ENCODE assay signal across 19 mouse cellular contexts in the genomic region with DNA sequence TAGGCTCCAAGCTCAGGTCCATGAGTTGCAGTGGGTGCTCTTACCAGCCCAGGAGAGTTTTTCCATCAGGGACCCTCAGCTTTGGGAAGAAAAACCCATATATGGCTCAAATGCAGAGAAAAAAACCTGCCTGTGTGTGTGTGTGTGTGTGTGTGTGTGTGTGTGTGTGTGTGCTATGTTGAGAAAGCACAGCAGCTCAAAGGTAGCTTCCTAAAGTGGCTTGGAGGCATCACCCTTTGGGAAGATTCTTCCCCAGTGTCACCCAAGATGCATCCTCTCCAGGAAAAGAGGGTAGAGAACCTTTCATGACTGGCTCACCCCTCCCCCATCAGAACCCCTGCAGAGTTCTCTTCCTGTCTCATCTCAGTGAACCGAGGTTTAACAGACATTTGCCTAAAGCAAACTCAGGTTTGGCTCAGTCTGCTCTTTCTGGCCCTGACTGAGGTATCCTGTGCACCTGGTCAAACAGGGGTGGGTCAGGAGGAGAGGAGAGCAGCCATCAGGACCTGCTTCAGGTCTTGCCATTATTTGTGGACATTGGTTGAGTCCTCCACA. TPM values are rescaled to one million over a fixed set of nuclear protein-coding genes. Genes with fewer than 3 reads are reported as not detected.
DNase-seq lines count a peak whose midpoint lies in the region; ATAC-seq lines count a peak whose summit lies in the region.
"Had no signal": no experiment of that assay in that cellular context is flagged by ENCODE, and none has a peak within 500 bp of the region (broad histone marks: within the 10 kb centered on the region; RNA-seq: fewer than 3 reads in every experiment).

No protein-coding gene starts in this region.

- H3K4me3 ChIP-seq in midbrain, embryonic 12.5 days: no peak overlapping the region
- H3K4me3 ChIP-seq in midbrain, embryonic 16.5 days (ENCODE audit: low read depth, low read length): no peak overlapping the region
- no peak overlapping the region for H3K4me3 ChIP-seq in limb, embryonic 10.5 days
- H3K4me3 ChIP-seq: forebrain, embryonic 15.5 days; gastrocnemius, adult 2 months; heart, adult 2 months; midbrain, embryonic 13.5 days had no signal

- H3K4me1 ChIP-seq in midbrain, embryonic 12.5 days: peaks cover 77% of the 10 kb centered on the region
- peaks cover 29% of the 10 kb centered on the region for H3K4me1 ChIP-seq in midbrain, embryonic 16.5 days (ENCODE audit: control insufficient read depth, insufficient read depth, low read length)
- peaks cover 44% of the 10 kb centered on the region for H3K4me1 ChIP-seq in limb, embryonic 10.5 days

- ATAC-seq in midbrain, embryonic 12.5 days (ENCODE audit: low FRiP score, low read depth): no peak
- no peak for ATAC-seq in midbrain, embryonic 16.5 days
- ATAC-seq: forebrain, embryonic 15.5 days had no signal

- no peak overlapping the region for H3K9ac ChIP-seq in midbrain, embryonic 12.5 days (replicated peaks)
- no peak overlapping the region for H3K9ac ChIP-seq in midbrain, embryonic 16.5 days (ENCODE audit: low read depth, low read length)
- H3K9ac ChIP-seq: liver, embryonic 14.5 days had no signal

- intact Hi-C loops in heart, postnatal 36 days (cut with DNase I): no loop called here
- intact Hi-C loops in heart, postnatal 14 days (cut with DNase I): no loop called here

- H3K27me3 ChIP-seq in midbrain, embryonic 12.5 days: peaks cover 13% of the 10 kb centered on the region; the same call in 1 of the 2 replicates
- no peaks in the 10 kb centered on the region for H3K27me3 ChIP-seq in midbrain, embryonic 16.5 days (ENCODE audit: control insufficient read depth, insufficient read depth, low read depth, low read length)
- H3K27me3 ChIP-seq in limb, embryonic 10.5 days (ENCODE audit: low read depth, poor library complexity, severe bottlenecking): peaks cover 8% of the 10 kb centered on the region; the same call in 1 of the 2 replicates
- H3K27me3 ChIP-seq: forebrain, embryonic 15.5 days had no signal

- H3K27ac ChIP-seq in midbrain, embryonic 12.5 days (replicated peaks): peak overlapping the region; percentile 62; the same call in 1 of the 2 replicates
- H3K27ac ChIP-seq in midbrain, embryonic 16.5 days (ENCODE audit: low read length): no peak overlapping the region
- peak overlapping the region; percentile 53 for H3K27ac ChIP-seq in limb, embryonic 10.5 days
- H3K27ac ChIP-seq: gastrocnemius, adult 2 months; heart, adult 2 months; liver, embryonic 14.5 days had no signal

- no peaks in the 10 kb centered on the region for H3K9me3 ChIP-seq in midbrain, embryonic 12.5 days
- H3K9me3 ChIP-seq in midbrain, embryonic 16.5 days (replicated peaks; ENCODE audit: control insufficient read depth, low read length, poor library complexity, severe bottlenecking): no peaks in the 10 kb centered on the region
- no peaks in the 10 kb centered on the region for H3K9me3 ChIP-seq in limb, embryonic 10.5 days (replicated peaks)
- H3K9me3 ChIP-seq: forebrain, embryonic 15.5 days; midbrain, embryonic 13.5 days had no signal

- no peak overlapping the region for H3K4me2 ChIP-seq in midbrain, embryonic 12.5 days (replicated peaks)
- H3K4me2 ChIP-seq in midbrain, embryonic 16.5 days (ENCODE audit: low read length): no peak overlapping the region
- H3K4me2 ChIP-seq: forebrain, embryonic 15.5 days had no signal

- WGBS in midbrain, embryonic 12.5 days: 0% methylated on average over 1 of the region's 1 CpGs
- 15% methylated on average over 1 of the region's 1 CpGs for WGBS in midbrain, embryonic 16.5 days
- WGBS in limb, embryonic 10.5 days: 0% methylated on average over 1 of the region's 1 CpGs

- DNase-seq in R1 (ENCODE audit: low read depth, low spot score): peak; percentile 67
- DNase-seq in limb, embryonic 10.5 days (ENCODE audit: low spot score): no peak
- peak; percentile 75 to 82 for DNase-seq in thymus, postnatal 36 days
- DNase-seq in heart, postnatal 36 days: no peak
- DNase-seq in heart, postnatal 14 days: no peak
- DNase-seq: adrenal gland, adult 8-10 months; cerebellum, adult 18-20 months; gastrocnemius, adult 2 months; heart, adult 2 months; kidney, adult 2 months; kidney, postnatal 36 days; layer of hippocampus, postnatal 36 days; lung, postnatal 14 days; right cerebral cortex, postnatal 25 days had no signal

- no peaks in the 10 kb centered on the region for H3K36me3 ChIP-seq in midbrain, embryonic 12.5 days
- H3K36me3 ChIP-seq in midbrain, embryonic 16.5 days (ENCODE audit: control insufficient read depth, insufficient read depth, low read length): no peaks in the 10 kb centered on the region
- H3K36me3 ChIP-seq in limb, embryonic 10.5 days: no peaks in the 10 kb centered on the region
- H3K36me3 ChIP-seq: forebrain, embryonic 15.5 days; midbrain, embryonic 13.5 days had no signal

RNA-seq across cellular contexts. Expression of a gene that starts 21.1 kb away (rescaled TPM):
- 20.6 and 26.8 TPM in 2 replicates for polyA plus RNA-seq in midbrain, embryonic 12.5 days (2016; fragmentation: Nextera tagmentation; extraction: Ambion mirVana)
- 27.8 and 29.4 TPM in 2 replicates for polyA plus RNA-seq in midbrain, embryonic 16.5 days (2015; fragmentation: Nextera tagmentation; extraction: Ambion mirVana)
- polyA plus RNA-seq in limb, embryonic 10.5 days (2016; fragmentation: Nextera tagmentation; extraction: Ambion mirVana): 9.5 and 13.4 TPM in 2 replicates
- under 1 TPM in 1 of 2 experiments, not detected in 1; 0.03 TPM for total RNA-seq in heart, postnatal 36 days (2021)
- total RNA-seq in heart, postnatal 14 days (2021): 1 to 10 TPM in 1 of 2 experiments, under 1 TPM in 1; 0.17 to 1.3 TPM

Comparison
In these comparisons a context has a peak if more than half of its experiments do, and no peak if none do; other contexts are left out.
1. DNase-seq: peak in R1 (single experiment) and thymus, postnatal 36 days (2 of 2); none in limb, embryonic 10.5 days (single experiment), heart, postnatal 36 days (0 of 2) and heart, postnatal 14 days (0 of 2).